In genomic region chr15:83829226-83829625, GRCm38 (mm10) we compare ENCODE assay signal across 25 mouse cellular contexts. TPM values are rescaled to one million over a fixed set of nuclear protein-coding genes. Genes with fewer than 3 reads are reported as not detected.
DNase-seq lines count a peak whose midpoint lies in the region; ATAC-seq and TF ChIP-seq lines count a peak whose summit lies in the region.
"Had no signal": no experiment of that assay in that cellular context is flagged by ENCODE, and none has a peak within 500 bp of the region (broad histone marks: within the 10 kb centered on the region; RNA-seq: fewer than 3 reads in every experiment).

No protein-coding gene starts in this region.

- no peak for DNase-seq in forebrain, embryonic 10.5 days (ENCODE audit: extremely low spot score, low spot score)
- DNase-seq in layer of hippocampus, adult 2 months (ENCODE audit: low spot score in 2 of 2), result peak; percentile 33 to 49
- no peak for DNase-seq in layer of hippocampus, postnatal 36 days
- DNase-seq in brain, adult 2 months (ENCODE audit: low read depth, low spot score), result peak; percentile 73
- no peak for DNase-seq in thymus, postnatal 4 days
- DNase-seq in gastrocnemius, postnatal 36 days, result no peak
- DNase-seq: adrenal gland, postnatal 36 days; cerebellum, adult 18-20 months; cerebellum, postnatal 14 days; gastrocnemius, adult 2 months; heart, postnatal 36 days; kidney, adult 2 months; liver, postnatal 0 days; retina, postnatal 1 day; thymus, adult 18-20 months; thymus, postnatal 36 days had no signal

- no peak for TF ChIP-seq CTCF in layer of hippocampus, adult 2 months (conservative IDR thresholded peaks at IDR 0.05)

- H3K27me3 ChIP-seq in forebrain, embryonic 13.5 days, result no peaks in the 10 kb centered on the region
- H3K27me3 ChIP-seq in forebrain, embryonic 10.5 days (ENCODE audit: poor library complexity, severe bottlenecking), result no peaks in the 10 kb centered on the region
- H3K27me3 ChIP-seq in forebrain, embryonic 16.5 days (replicated peaks; ENCODE audit: control insufficient read depth, insufficient read depth, low read length), result no peaks in the 10 kb centered on the region
- H3K27me3 ChIP-seq: heart, embryonic 15.5 days had no signal

- intact Hi-C loops in gastrocnemius, postnatal 36 days (cut with DNase I), result no loop called here

- no peak overlapping the region for H3K4me3 ChIP-seq in forebrain, embryonic 13.5 days
- H3K4me3 ChIP-seq in forebrain, embryonic 10.5 days, result no peak overlapping the region
- H3K4me3 ChIP-seq in layer of hippocampus, adult 2 months, result no peak overlapping the region
- H3K4me3 ChIP-seq in forebrain, embryonic 16.5 days (replicated peaks; ENCODE audit: low read length), result no peak overlapping the region
- H3K4me3 ChIP-seq: gastrocnemius, adult 2 months; heart, embryonic 15.5 days; midbrain, embryonic 10.5 days had no signal

- peaks cover 12% of the 10 kb centered on the region for H3K4me1 ChIP-seq in forebrain, embryonic 13.5 days
- no peaks in the 10 kb centered on the region for H3K4me1 ChIP-seq in forebrain, embryonic 10.5 days
- peaks cover 32% of the 10 kb centered on the region for H3K4me1 ChIP-seq in forebrain, embryonic 16.5 days (replicated peaks; ENCODE audit: control insufficient read depth, insufficient read depth, low read length)
- H3K4me1 ChIP-seq: heart, embryonic 15.5 days; midbrain, embryonic 10.5 days had no signal

- H3K4me2 ChIP-seq in forebrain, embryonic 13.5 days, result no peak overlapping the region
- no peak overlapping the region for H3K4me2 ChIP-seq in forebrain, embryonic 16.5 days (ENCODE audit: low read length)
- H3K4me2 ChIP-seq: heart, embryonic 15.5 days; liver, embryonic 11.5 days had no signal

- WGBS in forebrain, embryonic 13.5 days, result 62% methylated on average over 13 of the region's 13 CpGs
- WGBS in forebrain, embryonic 10.5 days, result 92% methylated on average over 13 of the region's 13 CpGs
- WGBS in forebrain, embryonic 16.5 days, result 45% methylated on average over 13 of the region's 13 CpGs

- no peak overlapping the region for H3K9ac ChIP-seq in forebrain, embryonic 13.5 days
- no peak overlapping the region for H3K9ac ChIP-seq in forebrain, embryonic 16.5 days (replicated peaks; ENCODE audit: low read depth, low read length)
- H3K9ac ChIP-seq: heart, embryonic 15.5 days; liver, postnatal 0 days had no signal

- H3K9me3 ChIP-seq in forebrain, embryonic 13.5 days (replicated peaks), result no peaks in the 10 kb centered on the region
- H3K9me3 ChIP-seq in forebrain, embryonic 10.5 days, result peaks cover 9% of the 10 kb centered on the region; the same call in 1 of the 2 replicates
- H3K9me3 ChIP-seq in forebrain, embryonic 16.5 days (ENCODE audit: control insufficient read depth, low read length), result no peaks in the 10 kb centered on the region
- H3K9me3 ChIP-seq: heart, embryonic 15.5 days; midbrain, embryonic 10.5 days had no signal

- peak overlapping the region; percentile 73 for H3K27ac ChIP-seq in forebrain, embryonic 13.5 days
- no peak overlapping the region for H3K27ac ChIP-seq in forebrain, embryonic 10.5 days
- H3K27ac ChIP-seq in layer of hippocampus, adult 2 months, result peak overlapping the region; percentile 74
- peak overlapping the region; percentile 77 for H3K27ac ChIP-seq in forebrain, embryonic 16.5 days (ENCODE audit: low read length)
- H3K27ac ChIP-seq: gastrocnemius, adult 2 months; heart, embryonic 15.5 days; kidney, postnatal 0 days; midbrain, embryonic 10.5 days had no signal

- peaks cover 3% of the 10 kb centered on the region; the same call in 1 of the 2 replicates for H3K36me3 ChIP-seq in forebrain, embryonic 13.5 days (ENCODE audit: poor library complexity, severe bottlenecking)
- H3K36me3 ChIP-seq in forebrain, embryonic 10.5 days (replicated peaks), result peaks cover 53% of the 10 kb centered on the region
- H3K36me3 ChIP-seq in forebrain, embryonic 16.5 days (ENCODE audit: control insufficient read depth, insufficient read depth), result peaks cover 5% of the 10 kb centered on the region; the same call in 1 of the 2 replicates
- H3K36me3 ChIP-seq: heart, embryonic 15.5 days; midbrain, embryonic 10.5 days had no signal

- ATAC-seq in forebrain, embryonic 13.5 days, result peak; percentile 62
- ATAC-seq in forebrain, embryonic 16.5 days, result peak; percentile 81
- ATAC-seq: liver, postnatal 0 days; lung, postnatal 0 days had no signal

RNA-seq across cellular contexts. Expression of gene Mpped1, which starts 50.0 kb away (rescaled TPM):
- polyA plus RNA-seq in forebrain, embryonic 13.5 days (2015; fragmentation: Nextera tagmentation; extraction: Ambion mirVana), result 84.8 and 104 TPM in 2 replicates
- polyA plus RNA-seq in forebrain, embryonic 10.5 days (2016; fragmentation: Nextera tagmentation; extraction: Ambion mirVana), result 33.4 and 35.9 TPM in 2 replicates
- 100 to 1,000 TPM; 164 to 170 TPM for total RNA-seq in layer of hippocampus, adult 2 months (2021)
- total RNA-seq in layer of hippocampus, postnatal 36 days (2021), result 100 to 1,000 TPM; 167 to 170 TPM
- 400 and 477 TPM in 2 replicates for polyA plus RNA-seq in forebrain, embryonic 16.5 days (2015; fragmentation: Nextera tagmentation; extraction: Ambion mirVana)
- total RNA-seq in gastrocnemius, postnatal 36 days (2021), result not detected
- total RNA-seq: adrenal gland, postnatal 36 days; gastrocnemius, adult 2 months; heart, postnatal 36 days had no signal
- polyA plus RNA-seq: kidney, adult 2 months; large intestine, adult 2 months; liver, postnatal 0 days; lung, postnatal 0 days; small intestine, adult 2 months had no signal

Comparison
In these comparisons a context has a peak if more than half of its experiments do, and no peak if none do; other contexts are left out.
1. DNase-seq: peak in layer of hippocampus, adult 2 months (2 of 2) and brain, adult 2 months (single experiment); none in forebrain, embryonic 10.5 days (single experiment), layer of hippocampus, postnatal 36 days (0 of 2), thymus, postnatal 4 days (single experiment) and gastrocnemius, postnatal 36 days (0 of 2).
2. RNA of gene Mpped1, which starts 50.0 kb away (total RNA-seq): 164 to 170 TPM in layer of hippocampus, adult 2 months and 167 to 170 TPM in layer of hippocampus, postnatal 36 days; not detected in gastrocnemius, postnatal 36 days; every median in the first group is over 100 times any median in the second.